Mouse (Mus musculus) gastrocnemius, adult 18-20 months (tissue): Measurements from ENCODE around the gene Aph1a. TPM values are rescaled to one million over a fixed set of nuclear protein-coding genes. Genes with fewer than 3 reads are reported as not detected.
A peak's percentile ranks its signal among the peaks of the same experiment; 100 is the strongest.
"Not testable (repeated sequence)": the region's sequence is repeated elsewhere in the genome, so short reads cannot be mapped to it uniquely, and the experiment has no call there.

ENCODE experiments used
- DNase-seq: peaks from one replicate; pipeline ENCODE4 v3.0.0; 2021; ENCODE audit warnings: low spot score
- long read RNA-seq, 2 experiments: library from polyadenylated mRNA; stranded (forward); transcript quantifications; one replicate each; pipeline ENCODE4 v2.0.0; 2021
- total RNA-seq, 2 experiments: library from RNA; stranded (reverse); gene quantifications; 2 replicates each; pipeline ENCODE4 v1.2.3; 2021

The Aph1a gene
- total RNA-seq, result 10 to 100 TPM; 41.0 to 50.4 TPM
- long read RNA-seq, experiment 1, transcript Aph1a-201 (6 exons, 2,863 nt), result minor isoform, 6 of 30 reads
- long read RNA-seq, experiment 1, transcript Aph1a-202 (7 exons, 1,601 nt), result major isoform, 16 of 30 reads
- long read RNA-seq, experiment 1, partial matches to known transcripts, result 1 of 30 reads
- long read RNA-seq, experiment 1, other reads (novel, unspliced or antisense), result 7 of 30 reads
- long read RNA-seq, experiment 2, transcript Aph1a-202 (7 exons, 1,601 nt), result major isoform, 9 of 20 reads
- long read RNA-seq, experiment 2, partial matches to known transcripts, result 3 of 20 reads
- long read RNA-seq, experiment 2, other reads (novel, unspliced or antisense), result 5 of 20 reads

DNA sequence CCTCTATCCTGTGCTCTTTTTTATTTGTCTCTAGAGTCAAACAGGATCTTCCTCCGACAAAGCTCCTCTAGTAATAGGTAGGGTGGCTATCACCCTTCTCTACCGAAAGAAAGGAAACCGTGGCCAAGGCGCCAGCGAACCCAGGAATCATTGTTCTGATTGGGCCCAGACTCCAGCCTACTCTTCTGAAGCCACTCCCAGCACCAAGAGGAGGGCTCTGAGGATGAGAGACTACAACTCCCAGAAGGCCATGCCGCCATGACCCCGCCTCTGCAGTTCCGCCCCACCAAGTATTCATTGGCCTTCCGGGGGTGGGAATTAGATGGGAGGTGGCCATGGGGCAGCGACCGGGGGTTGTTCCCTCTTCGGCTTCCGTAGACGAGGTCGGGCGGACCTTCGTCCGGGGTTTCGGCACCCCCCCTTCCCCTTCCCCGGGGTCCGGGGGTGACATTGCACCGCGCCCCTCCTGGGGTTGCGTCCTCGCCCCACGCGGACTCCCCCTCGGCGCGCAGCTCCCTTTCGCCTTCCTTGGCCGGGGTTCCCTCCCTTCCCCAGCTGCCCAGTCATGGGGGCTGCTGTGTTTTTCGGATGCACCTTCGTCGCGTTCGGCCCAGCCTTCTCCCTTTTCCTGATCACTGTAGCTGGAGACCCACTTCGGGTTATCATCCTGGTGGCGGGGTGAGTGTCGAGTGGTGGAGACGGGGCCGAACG is at the start of gene Aph1a:
Aph1a (plus strand) TSS at position 364 of the 711 bp plus-strand sequence.
- DNase-seq, result peak; percentile 98

DNA sequence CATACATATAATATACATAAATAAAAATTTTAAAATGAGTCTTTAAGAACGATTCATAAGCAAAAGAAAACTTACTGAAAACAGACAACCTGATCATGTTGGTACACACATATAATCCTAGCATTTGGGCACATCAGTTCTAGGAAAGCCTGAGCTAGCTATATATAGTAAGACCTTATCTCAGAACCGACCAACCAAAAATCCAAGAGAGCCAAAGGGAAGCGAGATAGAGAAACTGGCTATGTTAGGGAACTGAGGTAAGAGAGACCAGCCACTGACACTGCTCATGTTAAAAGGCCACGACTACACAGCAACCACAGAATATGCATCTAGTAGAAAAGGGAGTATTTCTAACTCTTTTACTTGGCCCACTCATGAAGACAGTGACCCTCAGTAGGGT is 43.2 kb upstream of the Aph1a start:
- no peak for DNase-seq

DNA sequence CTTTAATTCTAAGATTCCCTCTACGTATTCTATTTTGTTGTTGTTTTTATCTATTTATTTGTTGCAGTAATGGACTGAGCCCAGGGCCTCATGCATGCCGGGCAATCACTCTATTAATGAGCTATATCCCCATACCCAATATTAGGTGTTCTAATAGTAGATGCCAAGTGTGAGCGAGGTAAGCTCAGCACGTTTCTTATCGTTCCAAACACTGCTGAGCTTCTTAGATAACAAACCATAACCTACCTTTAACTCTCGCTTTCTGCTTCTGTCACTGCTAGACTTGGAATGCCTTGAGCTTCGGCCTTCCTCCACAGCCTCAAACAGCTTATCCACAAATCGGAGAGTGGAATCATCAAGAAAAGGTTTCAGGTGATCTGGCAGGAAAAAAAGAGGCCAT is 42.5 kb upstream of the Aph1a start:
- DNase-seq, result no peak

DNA sequence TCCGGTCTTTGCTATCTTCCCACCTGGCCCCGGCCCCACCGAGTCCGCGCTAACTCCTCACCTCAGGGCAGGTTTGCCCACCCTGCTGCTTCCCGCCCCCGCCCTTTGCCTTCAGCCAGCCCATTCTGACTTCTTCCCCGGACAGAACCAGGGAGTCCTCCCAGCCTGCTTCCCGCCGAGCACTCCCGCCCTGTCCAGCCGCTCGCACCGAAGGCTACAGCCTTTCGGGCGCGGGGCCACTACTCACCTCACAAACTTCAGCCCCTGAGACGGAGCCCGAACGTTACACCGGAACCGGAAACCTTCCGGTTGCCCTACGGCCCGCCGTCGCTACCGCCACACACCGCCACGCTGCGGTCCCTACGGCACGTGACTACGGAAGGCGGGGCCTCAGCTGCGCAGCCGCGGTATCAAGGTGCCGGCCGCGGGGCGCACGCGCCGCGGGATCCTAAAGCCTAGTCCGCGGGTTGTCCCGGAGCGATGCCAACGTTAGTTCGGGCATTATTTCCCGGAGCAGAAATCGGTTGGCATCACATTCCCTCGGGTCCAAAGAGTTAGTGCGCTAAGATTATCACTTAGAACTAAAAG is 38.2 kb upstream of the Aph1a start, which contains the start of gene Prpf3:
Prpf3 (minus strand) TSS at position 384 of the 588 bp plus-strand sequence.
- DNase-seq, result peak; percentile 96

DNA sequence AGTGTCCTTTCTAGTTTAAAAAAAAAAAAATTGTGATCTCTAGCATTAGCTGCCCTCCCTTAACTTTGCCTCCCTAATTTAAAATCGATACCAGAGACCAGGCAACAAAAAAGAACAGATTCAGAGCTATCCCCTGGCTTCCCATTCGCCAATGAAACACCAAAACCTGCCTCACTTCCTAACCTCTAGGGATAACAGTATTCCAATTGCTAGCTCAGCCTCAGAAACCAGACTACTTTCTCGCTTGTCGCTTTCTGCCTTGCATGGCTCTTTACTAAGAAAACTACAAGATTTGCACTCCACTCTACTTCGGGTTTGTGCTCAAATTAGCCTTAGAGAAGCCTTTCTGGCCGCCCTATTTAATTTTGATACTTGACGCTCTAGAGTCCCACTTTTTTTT is 37.7 kb upstream of the Aph1a start:
- DNase-seq, result no peak

DNA sequence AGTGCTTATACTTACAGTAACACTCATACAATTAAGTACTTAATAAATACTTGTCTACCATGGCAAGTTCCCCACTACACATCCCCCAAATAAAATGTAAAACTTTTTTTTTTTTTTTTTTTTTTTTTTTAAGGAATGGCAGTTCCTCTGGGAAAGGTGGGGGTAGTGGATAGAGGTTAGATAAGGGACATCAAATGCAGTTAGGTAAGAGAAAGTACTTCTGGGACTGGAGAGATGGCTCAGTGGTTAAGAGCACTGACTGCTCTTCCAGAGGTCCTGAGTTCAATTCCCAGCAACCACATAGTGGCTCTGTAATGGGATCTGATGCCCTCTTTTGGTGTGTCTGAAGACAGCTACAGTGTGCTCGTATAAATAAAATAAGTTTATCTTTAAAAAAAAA is 36.7 kb upstream of the Aph1a start:
- DNase-seq, result not testable (repeated sequence)

DNA sequence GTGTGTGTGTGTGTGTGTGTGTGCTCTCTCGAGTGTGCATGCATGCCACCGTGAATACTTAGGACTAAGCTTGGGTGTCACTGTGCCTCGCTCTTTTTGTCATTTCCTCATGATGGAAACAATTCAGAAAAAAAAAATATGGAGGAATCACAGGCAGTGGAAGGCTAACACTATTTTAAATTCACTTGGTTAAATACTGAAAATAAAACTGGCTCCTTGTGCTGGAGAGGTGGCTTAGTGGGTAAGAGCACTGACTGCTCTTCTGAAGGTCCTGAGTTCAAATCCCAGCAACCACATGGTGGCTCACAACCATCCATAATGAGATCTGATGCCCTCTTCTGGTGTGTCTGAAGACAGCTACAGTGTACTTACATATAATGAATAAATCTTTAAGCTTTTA is 35.5 kb upstream of the Aph1a start:
- not testable (repeated sequence) for DNase-seq

DNA sequence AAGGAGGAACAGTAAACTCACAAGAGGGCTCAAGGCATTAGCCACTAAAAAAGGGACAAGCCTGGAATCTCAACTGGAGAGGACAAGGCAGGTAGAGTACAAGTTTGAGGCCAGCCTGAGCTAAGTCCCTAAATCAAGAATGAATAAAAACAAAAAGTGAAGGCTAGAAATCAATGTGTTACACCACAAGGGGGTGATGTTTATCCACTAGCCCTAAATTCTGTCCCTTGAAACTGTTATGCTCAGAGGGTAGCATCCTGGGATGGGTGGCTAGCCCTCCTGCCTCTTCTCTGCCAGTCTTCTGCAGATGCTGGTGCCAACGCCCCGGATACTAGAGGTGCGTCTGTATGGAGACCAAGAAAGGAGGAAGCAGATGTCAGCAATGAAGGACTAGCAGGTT is 33.4 kb upstream of the Aph1a start:
- DNase-seq, result no peak

DNA sequence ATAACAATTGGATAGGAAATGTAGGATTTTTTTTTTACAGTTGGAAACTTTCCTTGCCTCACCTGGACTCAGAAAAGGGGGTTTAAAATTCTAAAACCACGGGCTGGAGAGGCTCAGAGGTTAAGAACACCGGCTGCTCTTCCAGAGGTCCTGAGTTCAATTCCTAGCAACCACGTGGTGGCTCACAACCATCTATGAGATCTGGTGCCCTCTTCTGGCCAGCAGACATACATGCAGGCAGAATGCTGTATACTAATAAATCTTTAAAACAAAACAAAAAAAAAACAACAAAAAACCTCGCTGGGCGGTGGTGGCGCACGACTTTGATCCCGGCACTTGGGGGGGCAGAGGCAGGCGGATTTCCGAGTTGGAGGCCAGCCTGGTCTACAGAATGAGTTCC is 32.6 kb upstream of the Aph1a start:
- DNase-seq, result no peak

DNA sequence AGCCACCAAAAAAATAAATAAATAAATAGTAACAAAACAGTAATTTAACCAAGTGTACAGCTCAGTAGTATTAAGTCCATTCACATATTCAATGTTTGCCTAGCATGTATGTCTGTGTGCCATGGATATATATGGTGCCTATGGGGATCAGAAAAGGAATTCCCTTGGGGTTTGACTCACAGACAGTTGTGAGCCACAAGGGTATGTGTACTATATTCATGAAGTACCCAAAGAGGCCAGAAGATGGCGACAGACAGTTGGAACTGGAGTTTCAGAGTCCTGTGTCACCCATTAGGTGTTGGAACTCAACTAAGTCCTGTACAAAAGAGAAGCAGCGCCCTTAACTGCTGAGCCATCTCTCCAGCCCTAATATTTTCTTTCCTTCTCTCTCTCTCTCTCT is 32.0 kb upstream of the Aph1a start:
- peak; percentile 87 for DNase-seq

DNA sequence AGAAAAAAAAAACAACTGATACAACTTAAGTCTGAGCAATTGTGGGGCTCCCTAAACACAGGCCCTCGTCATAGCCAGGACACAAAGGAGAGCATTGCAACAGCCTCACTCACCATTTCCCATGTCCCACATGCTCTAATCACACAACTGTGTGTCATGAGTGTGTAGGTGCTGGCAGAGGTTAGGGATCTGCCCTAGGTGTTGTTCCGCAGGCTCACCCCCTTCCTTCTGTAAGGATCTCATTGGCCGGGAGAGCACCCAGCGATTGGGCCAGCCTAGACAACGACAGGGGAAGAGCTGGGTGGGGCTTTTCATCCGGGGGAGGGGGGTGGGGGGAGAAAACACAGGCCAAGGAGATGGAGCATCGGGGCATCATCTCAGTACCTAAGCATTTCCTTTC is 30.2 kb upstream of the Aph1a start:
- DNase-seq, result no peak

DNA sequence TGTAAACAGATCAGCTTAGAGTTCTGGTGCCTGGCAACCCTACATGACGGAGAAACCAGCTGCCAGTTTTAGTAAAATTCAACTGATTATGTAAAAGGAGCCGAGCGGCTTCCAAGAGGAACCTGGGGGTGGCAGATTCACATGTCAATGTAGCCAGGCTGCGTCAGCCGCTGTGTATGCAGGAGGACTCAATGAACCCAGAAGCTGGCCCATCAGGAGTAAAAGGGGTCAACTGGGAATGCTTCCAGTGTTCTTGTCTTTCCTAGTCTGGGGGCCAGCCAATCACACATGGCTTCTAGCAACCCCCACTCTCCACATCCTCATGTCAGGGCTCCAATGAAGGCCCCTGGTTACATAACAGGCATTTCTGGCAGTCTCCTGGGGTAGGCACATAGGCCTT is 28.7 kb upstream of the Aph1a start:
- peak; percentile 16 for DNase-seq

DNA sequence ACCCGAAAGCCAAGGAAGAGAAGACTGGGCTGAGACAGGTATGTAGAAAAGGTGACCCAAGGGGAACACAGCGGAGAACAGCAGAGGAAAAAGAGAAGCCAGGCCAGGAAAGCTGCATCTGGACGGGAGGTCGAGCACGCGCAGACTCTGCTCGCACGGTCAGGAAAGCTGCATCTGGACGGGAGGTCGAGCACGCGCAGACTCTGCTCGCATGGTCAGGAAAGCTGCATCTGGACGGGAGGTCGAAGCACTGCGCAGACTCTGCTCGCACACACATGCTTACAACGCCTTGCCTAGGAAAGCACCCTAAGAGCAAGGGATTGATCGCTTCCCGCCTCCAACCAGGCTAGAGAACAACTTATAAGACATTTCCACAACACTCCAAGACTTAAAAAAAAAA is 28.2 kb upstream of the Aph1a start:
- no peak for DNase-seq

DNA sequence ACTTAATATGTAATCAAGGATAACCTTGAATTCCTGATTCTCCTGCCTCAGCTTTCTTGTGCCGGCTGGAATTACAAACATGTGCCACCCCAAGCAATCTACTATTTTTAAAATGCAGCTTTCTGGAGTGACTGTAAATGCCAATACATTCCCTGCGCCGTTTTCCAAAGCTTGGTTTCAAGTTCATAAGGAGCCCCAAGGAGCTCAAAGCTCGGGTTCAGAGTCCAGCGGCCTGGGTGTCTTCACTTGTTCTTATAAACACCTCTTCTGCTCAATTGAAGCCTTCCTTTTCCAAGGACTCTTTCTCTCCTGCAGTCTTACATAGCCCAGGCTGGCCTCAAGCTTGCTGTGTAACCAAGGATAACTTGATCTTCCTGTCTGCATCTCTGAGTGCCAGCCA is 27.7 kb upstream of the Aph1a start:
- no peak for DNase-seq

DNA sequence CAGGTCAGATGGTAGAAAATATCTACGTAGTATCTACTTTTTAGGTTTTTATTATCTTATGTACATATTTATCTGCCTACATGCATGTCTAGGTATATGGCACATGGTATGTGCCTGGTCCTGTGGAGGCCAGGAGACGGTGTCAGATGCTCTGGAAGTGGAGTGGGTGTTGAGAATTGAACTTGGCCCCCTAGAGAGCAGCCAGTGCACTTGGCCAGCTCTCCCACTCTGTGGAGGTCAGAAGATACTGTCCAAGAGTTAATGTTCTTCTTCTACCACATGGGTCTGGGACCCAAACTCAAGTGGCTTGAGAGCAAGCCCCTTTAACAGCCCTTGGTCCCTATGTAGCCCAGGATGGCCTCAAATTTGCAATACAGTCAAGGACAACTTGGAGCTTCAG is 26.4 kb upstream of the Aph1a start:
- DNase-seq, result no peak

DNA sequence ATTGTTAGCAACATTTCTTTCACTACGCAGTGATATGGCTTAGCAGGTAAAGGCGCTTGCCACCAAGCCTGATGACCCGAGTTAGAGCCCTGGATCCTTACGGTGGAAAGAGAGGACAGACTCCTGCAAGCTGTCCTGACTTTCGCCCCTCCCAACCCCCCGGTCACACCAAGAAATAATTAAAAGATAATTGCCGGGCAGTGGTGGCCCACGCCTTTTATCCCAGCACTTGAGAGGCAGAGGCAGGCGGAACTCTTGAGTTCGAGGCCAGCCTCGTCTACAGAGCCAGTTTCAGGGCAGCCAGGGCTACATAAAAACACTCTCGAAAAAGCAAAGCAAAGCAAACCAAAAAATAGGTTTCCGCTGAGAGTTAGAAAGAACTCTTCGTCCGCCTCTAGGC is 22.8 kb upstream of the Aph1a start:
- no peak for DNase-seq

DNA sequence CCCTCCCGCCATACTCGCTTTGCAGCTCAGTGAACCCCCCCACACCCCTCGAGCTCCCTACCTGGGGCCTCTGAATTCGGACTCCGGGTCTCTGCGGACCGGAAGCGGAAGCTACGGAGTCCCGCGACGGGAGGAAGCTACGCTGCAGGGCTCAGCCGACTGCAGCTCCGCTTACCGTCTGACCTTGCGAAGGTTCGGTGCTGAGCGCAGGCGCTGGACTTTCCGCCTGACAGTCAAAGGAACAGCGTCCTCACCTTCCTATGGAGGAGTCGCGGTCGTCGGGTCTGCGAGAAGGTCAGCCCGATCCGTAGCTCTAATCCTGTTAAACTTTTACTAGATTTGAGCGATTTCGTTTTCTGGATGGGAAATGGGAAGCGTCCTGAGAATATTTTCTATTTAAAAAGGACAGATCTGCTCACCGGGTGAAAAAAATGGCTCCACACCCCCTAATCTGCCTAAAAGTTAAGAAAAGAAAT is 22.3 kb upstream of the Aph1a start, which contains the start of gene Mrps21:
Mrps21 (minus strand) TSS at position 128 of the 476 bp plus-strand sequence.
- DNase-seq, result peak; percentile 88

DNA sequence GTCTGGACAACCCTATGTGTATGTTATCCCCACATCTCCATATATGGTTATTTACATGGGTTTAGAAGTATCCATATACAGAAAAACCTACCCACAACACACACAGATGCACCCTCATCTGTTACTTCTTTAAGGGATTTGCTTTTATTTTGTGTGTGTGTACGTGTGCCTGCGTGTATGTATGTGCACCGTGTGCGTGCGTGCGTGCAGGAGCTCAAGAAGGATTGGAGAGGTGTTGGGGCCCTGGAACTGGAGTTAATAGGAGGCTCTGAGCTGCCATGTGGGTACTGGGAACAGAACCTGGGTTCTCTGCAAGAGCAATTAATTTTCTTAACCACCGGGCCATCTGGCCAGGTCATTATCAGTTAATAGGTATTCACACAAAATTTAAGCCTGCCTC is 21.7 kb upstream of the Aph1a start:
- DNase-seq, result no peak

DNA sequence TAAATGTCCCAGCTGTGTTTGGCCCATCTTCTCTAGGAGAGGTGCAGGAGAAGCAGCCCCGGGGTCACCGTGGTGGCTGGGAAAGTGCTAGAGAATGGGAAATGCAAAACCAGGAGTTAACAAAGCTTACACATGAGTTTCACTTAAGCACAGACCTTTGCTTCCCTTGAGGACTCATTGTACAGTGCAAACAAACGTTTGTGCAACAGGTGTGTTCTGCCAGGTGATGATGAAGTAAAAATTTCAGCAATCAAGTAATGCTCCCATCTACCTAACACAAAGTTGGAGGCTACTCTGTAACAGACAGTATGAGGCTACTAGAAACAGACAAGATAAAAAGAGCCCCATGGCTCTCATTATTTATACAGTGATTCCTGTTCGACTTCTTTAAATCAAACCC is 14.7 kb upstream of the Aph1a start:
- no peak for DNase-seq

DNA sequence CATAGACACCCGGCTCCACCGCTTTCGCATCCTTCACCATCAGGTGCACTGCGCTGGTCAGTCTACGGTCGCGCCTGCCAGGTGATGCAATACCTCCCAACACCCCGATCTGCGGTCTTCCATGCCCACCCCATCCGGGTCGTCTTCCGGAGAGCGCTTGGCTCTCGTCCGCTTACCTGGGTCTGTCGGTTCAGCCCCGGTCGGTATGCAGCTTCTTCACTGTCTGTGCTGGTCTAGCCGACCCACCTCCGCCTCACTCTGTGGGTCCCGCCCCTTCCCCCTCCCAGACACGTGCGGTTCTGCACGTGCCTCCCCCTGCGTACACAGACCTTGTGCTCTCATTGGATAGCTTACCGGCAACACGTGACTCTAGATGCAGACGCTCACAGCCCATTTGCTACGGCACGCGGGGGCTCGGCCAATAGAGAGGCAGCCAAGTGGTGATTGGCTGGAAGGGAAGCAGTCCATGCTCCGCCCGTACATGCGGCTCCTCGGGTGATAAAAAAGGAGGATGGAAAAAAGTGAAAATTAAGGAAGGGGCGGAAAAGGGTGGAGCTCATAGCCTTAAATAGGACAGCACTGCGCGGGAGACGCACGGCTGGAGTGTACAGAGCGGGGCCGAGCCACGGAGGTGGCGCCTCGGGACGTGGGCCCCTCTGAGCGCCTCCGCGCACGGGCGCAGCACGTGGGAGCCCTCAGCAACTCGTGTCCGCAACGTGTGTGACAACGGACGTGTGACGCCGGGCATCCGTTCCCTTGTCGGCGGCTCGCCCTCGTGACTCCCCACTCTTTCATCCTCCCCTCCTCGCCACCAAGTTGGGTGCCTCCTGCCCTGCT is 11.6 kb upstream of the Aph1a start, which contains the start of gene Ciart:
Ciart (minus strand) TSS at position 273 of the 837 bp plus-strand sequence.
- peak; percentile 96 for DNase-seq

DNA sequence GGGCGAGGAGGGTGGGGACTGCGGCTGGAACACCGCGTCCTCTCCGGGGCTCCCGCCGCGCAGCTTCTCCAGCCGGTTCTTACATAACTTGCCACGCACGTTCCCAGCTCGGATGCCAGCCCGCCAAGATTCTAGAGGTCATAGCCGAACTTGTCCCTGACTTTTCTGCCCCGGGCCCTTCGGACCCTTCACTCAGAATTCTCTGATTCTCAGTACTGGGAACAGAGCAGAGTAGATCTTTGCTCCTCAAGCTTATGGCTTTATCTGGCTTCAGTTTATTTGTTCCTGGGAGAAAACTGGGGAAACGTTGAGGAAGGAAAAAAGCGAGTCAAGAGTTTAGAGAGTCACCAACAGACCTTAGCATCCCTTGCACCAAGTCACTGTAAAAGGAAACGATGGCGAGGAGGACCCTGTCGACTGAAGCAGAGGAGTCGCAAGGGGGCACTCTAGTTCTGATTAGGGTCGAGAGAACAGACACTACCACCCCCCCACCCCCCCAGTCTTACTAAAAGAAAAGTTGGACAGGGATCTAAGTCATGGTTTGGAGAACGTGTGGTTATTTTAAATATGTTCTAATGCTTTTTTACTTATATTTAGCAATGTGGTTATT is 10.8 kb upstream of the Aph1a start:
- peak; percentile 87 for DNase-seq
